Mouse (Mus musculus): ENCODE measurements at regions not wholly inside any gene's neighbourhood (a gene's known extent, or its start where the extent isn't known, plus 50 kb on each side); places are given as distances from the start of the nearest gene placed in this dataset.

- 56% methylated on average over 3 of the region's 3 CpGs for WGBS
- no peak overlapping the region for H3K4me3 ChIP-seq (replicated peaks; ENCODE audit: insufficient read depth, low read depth, low read length)
- TF ChIP-seq POLR2A (IDR thresholded peaks at IDR 0.05; ENCODE audit: borderline replicate concordance, insufficient read depth, low read length): no peak
- no peak for TF ChIP-seq CTCF (IDR thresholded peaks at IDR 0.05; ENCODE audit: borderline replicate concordance, insufficient read depth, low read depth, low read length)
- no peak overlapping the region for H3K27ac ChIP-seq (ENCODE audit: insufficient read depth, low read length)
- no peak for DNase-seq
- no peaks in the 10 kb centered on the region for H3K4me1 ChIP-seq (ENCODE audit: control insufficient read depth, insufficient read depth, low read length)
- no peaks in the 10 kb centered on the region for H3K27me3 ChIP-seq (ENCODE audit: control insufficient read depth, insufficient read depth, low read length)
Measured at GRCm38 (mm10) chr13:41910736-41911135, 63.3 kb upstream of the Adtrp start.

- WGBS: 44% methylated on average over 10 of the region's 10 CpGs
- DNase-seq: no peak
- Histone ChIP-seq H3K27me3 (ENCODE audit: control insufficient read depth, insufficient read depth, low read length) (no peaks in the 10 kb centered on the region), H3K4me1 (ENCODE audit: control insufficient read depth, insufficient read depth, low read length) (no peaks in the 10 kb centered on the region), H3K4me3 (replicated peaks; ENCODE audit: insufficient read depth, low read depth, low read length) (no peak overlapping the region), H3K27ac (ENCODE audit: insufficient read depth, low read length) (no peak overlapping the region)
- TF ChIP-seq POLR2A (IDR thresholded peaks at IDR 0.05; ENCODE audit: borderline replicate concordance, insufficient read depth, low read length) (no peak), CTCF (IDR thresholded peaks at IDR 0.05; ENCODE audit: borderline replicate concordance, insufficient read depth, low read depth, low read length) (no peak)
Measured at GRCm38 (mm10) chr13:41910236-41910635, 62.8 kb upstream of the Adtrp start.

DNA sequence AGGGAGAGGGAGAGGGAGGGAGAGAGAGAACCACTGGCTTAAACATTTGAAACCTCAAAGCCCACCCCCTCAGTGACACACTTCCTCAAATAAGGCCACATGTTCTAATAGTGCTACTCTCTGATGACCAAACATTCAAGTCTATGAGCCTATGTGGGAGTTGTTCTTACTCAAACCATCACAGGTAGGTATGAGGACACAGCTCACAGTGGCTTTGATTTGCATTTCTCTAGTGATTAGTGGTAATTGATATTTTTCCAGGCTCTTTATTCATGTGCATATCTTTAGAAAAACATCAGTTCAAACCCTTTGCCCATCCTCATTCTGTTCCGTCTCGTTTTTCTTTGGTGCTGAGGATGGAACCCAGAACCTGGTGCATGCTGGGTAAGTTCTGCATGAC is 59.5 kb upstream of the Adtrp start:
- no peak for DNase-seq
- TF ChIP-seq POLR2A (IDR thresholded peaks at IDR 0.05; ENCODE audit: borderline replicate concordance, insufficient read depth, low read length) (no peak), CTCF (IDR thresholded peaks at IDR 0.05; ENCODE audit: borderline replicate concordance, insufficient read depth, low read depth, low read length) (no peak)
- no peak overlapping the region for H3K4me3 ChIP-seq (replicated peaks; ENCODE audit: insufficient read depth, low read depth, low read length)
- H3K4me1 ChIP-seq (ENCODE audit: control insufficient read depth, insufficient read depth, low read length): no peaks in the 10 kb centered on the region
- no peaks in the 10 kb centered on the region for H3K27me3 ChIP-seq (ENCODE audit: control insufficient read depth, insufficient read depth, low read length)
- no peak overlapping the region for H3K27ac ChIP-seq (ENCODE audit: insufficient read depth, low read length)
- 91% methylated on average over 2 of the region's 2 CpGs for WGBS

DNA sequence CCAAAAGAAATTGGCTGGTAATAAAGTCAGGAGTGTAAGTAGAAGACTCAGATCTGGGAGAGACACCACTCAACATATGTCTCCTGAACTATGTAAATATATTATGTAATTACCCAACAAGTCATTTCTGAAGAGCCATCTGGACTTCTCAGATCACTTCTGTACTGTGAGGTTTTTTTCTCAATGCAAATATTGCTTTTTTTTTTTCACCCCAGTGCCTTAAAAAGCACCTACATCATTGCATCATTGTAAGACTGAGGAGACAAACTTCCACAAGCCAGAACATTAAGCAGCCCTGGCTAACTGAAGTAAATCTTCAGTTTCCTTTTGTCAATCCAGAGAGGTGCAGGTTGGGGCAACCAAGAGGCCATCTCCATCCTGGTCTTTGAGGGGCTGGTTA is 55.8 kb upstream of the Adtrp start:
- Histone ChIP-seq H3K27ac (ENCODE audit: insufficient read depth, low read length) (no peak overlapping the region), H3K27me3 (ENCODE audit: control insufficient read depth, insufficient read depth, low read length) (no peaks in the 10 kb centered on the region), H3K4me3 (replicated peaks; ENCODE audit: insufficient read depth, low read depth, low read length) (no peak overlapping the region), H3K4me1 (ENCODE audit: control insufficient read depth, insufficient read depth, low read length) (no peaks in the 10 kb centered on the region)
- TF ChIP-seq CTCF (IDR thresholded peaks at IDR 0.05; ENCODE audit: borderline replicate concordance, insufficient read depth, low read depth, low read length) (no peak), POLR2A (IDR thresholded peaks at IDR 0.05; ENCODE audit: borderline replicate concordance, insufficient read depth, low read length) (no peak)
- no peak for DNase-seq

- Histone ChIP-seq H3K4me3 (replicated peaks; ENCODE audit: insufficient read depth, low read depth, low read length) (no peak overlapping the region), H3K4me1 (ENCODE audit: control insufficient read depth, insufficient read depth, low read length) (no peaks in the 10 kb centered on the region), H3K27ac (ENCODE audit: insufficient read depth, low read length) (no peak overlapping the region), H3K27me3 (ENCODE audit: control insufficient read depth, insufficient read depth, low read length) (no peaks in the 10 kb centered on the region)
- DNase-seq: no peak
- 93% methylated on average over 13 of the region's 13 CpGs for WGBS
- no peak for TF ChIP-seq CTCF (IDR thresholded peaks at IDR 0.05; ENCODE audit: borderline replicate concordance, insufficient read depth, low read depth, low read length)
- no peak for TF ChIP-seq POLR2A (IDR thresholded peaks at IDR 0.05; ENCODE audit: borderline replicate concordance, insufficient read depth, low read length)
Measured at GRCm38 (mm10) chr13:41899837-41900463, 52.5 kb upstream of the Adtrp start.

DNA sequence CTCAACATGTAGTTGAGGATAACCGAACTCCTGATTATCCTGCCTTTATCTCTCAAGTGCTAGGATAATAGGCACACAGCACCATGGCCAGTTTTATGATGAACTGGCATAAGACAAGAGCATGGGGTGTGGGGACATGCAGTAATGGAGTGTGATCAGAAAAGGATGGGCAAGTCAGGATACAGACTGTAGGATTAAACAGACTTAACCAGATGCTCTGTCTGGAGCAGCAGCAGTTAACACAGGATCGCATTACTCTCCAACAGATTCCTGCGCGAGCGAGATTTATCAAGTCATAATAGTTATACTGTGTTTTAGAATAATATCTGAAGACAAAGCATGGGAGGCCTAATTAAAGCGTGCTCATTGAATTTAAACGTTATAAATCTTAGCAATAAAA is 51.8 kb upstream of the Adtrp start:
- Histone ChIP-seq H3K27me3 (ENCODE audit: control insufficient read depth, insufficient read depth, low read length) (no peaks in the 10 kb centered on the region), H3K27ac (ENCODE audit: insufficient read depth, low read length) (no peak overlapping the region), H3K4me3 (replicated peaks; ENCODE audit: insufficient read depth, low read depth, low read length) (no peak overlapping the region), H3K4me1 (ENCODE audit: control insufficient read depth, insufficient read depth, low read length) (no peaks in the 10 kb centered on the region)
- DNase-seq: no peak
- TF ChIP-seq CTCF (IDR thresholded peaks at IDR 0.05; ENCODE audit: borderline replicate concordance, insufficient read depth, low read depth, low read length): no peak
- no peak for TF ChIP-seq POLR2A (IDR thresholded peaks at IDR 0.05; ENCODE audit: borderline replicate concordance, insufficient read depth, low read length)
- WGBS: 92% methylated on average over 7 of the region's 7 CpGs

DNA sequence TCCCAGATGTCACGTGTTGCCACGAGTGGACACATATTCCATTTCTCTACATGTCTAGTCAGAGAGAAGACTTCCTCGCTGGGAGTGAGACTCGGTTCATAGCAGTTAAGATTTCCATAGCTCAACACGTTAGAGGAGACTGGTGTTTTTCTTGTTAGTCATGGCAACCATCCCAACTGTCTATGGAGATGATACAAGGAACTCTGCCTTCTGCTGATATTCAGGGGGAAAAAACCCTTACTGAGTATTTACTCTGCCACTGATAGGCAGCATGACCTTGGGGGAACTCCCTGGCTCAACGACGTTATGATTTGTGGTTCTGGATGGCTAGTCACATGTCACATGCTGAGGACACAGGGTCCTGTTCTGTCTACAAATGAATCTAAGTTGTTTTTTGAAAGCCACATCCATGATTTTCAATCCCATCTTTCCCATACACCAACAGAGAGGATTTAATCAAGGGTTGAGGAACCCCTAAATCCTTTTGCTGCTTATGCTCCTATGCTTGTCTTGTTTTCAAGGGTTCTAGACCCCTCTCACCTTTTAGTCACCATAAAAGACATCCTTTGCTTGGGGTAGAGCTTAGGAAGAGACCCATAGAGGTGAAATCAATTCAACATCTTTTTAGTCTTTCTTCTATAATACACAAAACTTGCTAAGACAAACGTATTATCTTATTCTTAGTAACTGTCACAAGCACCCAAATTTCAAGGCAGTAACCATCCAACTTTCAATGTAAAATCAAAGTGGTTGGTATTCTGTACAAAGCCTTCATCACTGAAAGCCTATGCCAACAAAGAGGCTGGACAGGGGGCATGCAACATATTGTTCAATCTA is 50.2 kb upstream of the Adtrp start:
- no peak for DNase-seq
- H3K27me3 ChIP-seq (ENCODE audit: control insufficient read depth, insufficient read depth, low read length): no peaks in the 10 kb centered on the region
- H3K27ac ChIP-seq (ENCODE audit: insufficient read depth, low read length): no peak overlapping the region
- TF ChIP-seq POLR2A (IDR thresholded peaks at IDR 0.05; ENCODE audit: borderline replicate concordance, insufficient read depth, low read length): no peak
- no peak for TF ChIP-seq CTCF (IDR thresholded peaks at IDR 0.05; ENCODE audit: borderline replicate concordance, insufficient read depth, low read depth, low read length)
- H3K4me3 ChIP-seq (replicated peaks; ENCODE audit: insufficient read depth, low read depth, low read length): no peak overlapping the region
- 83% methylated on average over 8 of the region's 8 CpGs for WGBS
- H3K4me1 ChIP-seq (ENCODE audit: control insufficient read depth, insufficient read depth, low read length): no peaks in the 10 kb centered on the region

All from cerebellum, adult 2 months (tissue).